ENCODE assay signal across 10 mouse cellular contexts in the genomic region with DNA sequence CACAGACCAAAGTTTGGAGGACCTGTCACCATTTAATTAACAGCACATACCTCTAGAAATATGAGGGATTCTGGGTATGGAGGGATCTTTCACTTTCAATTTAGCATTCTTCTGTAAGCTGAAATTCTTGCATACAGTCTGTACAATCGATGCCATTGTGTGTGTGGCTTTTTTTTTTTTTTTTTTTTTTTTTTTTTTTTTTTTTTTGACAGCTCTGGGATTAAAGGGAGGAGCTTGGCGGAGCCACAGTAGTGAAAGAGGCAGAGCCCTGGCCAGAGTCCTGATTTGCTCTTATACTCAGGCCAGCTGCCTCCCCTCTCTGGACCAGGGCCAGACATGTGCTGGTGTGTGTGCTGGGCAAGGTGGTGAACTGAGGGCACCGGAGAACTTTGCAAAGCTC. TPM values are rescaled to one million over a fixed set of nuclear protein-coding genes. Genes with fewer than 3 reads are reported as not detected.
DNase-seq lines count a peak whose midpoint lies in the region; ATAC-seq and TF ChIP-seq lines count a peak whose summit lies in the region.
"Had no signal": no experiment of that assay in that cellular context is flagged by ENCODE, and none has a peak within 500 bp of the region (broad histone marks: within the 10 kb centered on the region; RNA-seq: fewer than 3 reads in every experiment).

No protein-coding gene starts in this region.

- no peaks in the 10 kb centered on the region for H3K4me1 ChIP-seq in embryonic facial prominence, embryonic 15.5 days
- H3K4me1 ChIP-seq in liver, embryonic 16.5 days (ENCODE audit: control insufficient read depth, low read depth, low read length): peaks cover 9% of the 10 kb centered on the region
- no peaks in the 10 kb centered on the region for H3K4me1 ChIP-seq in neural tube, embryonic 15.5 days
- H3K4me1 ChIP-seq: embryonic facial prominence, embryonic 12.5 days had no signal

- no peak overlapping the region for H3K27ac ChIP-seq in embryonic facial prominence, embryonic 15.5 days (replicated peaks)
- 0 out of 2 replicates have a peak overlapping the region, but pooled peaks have one; percentile 30 for H3K27ac ChIP-seq in liver, embryonic 16.5 days (ENCODE audit: low read length)
- no peak overlapping the region for H3K27ac ChIP-seq in neural tube, embryonic 15.5 days (replicated peaks)
- H3K27ac ChIP-seq: embryonic facial prominence, embryonic 12.5 days; limb, embryonic 13.5 days had no signal

- no peaks in the 10 kb centered on the region for H3K79me2 ChIP-seq in C2C12 (ENCODE audit: control insufficient read depth, insufficient read depth)

- H3K9ac ChIP-seq in embryonic facial prominence, embryonic 15.5 days: no peak overlapping the region
- H3K9ac ChIP-seq in liver, embryonic 16.5 days (ENCODE audit: low read depth, low read length): no peak overlapping the region
- H3K9ac ChIP-seq in neural tube, embryonic 15.5 days (replicated peaks): no peak overlapping the region
- H3K9ac ChIP-seq: embryonic facial prominence, embryonic 12.5 days; limb, embryonic 13.5 days had no signal

- H3K79me3 ChIP-seq in C2C12 (ENCODE audit: low read depth): no peaks in the 10 kb centered on the region

- no peak for TF ChIP-seq CTCF in C2C12 (IDR thresholded peaks at IDR 0.05; ENCODE audit: control insufficient read depth, insufficient read depth, insufficient read length)

- peak; percentile 69; the same call in 1 of the 2 replicates for ATAC-seq in embryonic facial prominence, embryonic 15.5 days (ENCODE audit: insufficient number of reproducible peaks, low FRiP score, low TSS enrichment, low read depth)
- peak; percentile 65 for ATAC-seq in liver, embryonic 16.5 days (ENCODE audit: low read depth)
- ATAC-seq in neural tube, embryonic 15.5 days (ENCODE audit: low FRiP score): no peak
- ATAC-seq in megakaryocyte progenitor cell, adult 5-6 weeks (replicated peaks; ENCODE audit: poor library complexity): no peak

- H3ac ChIP-seq in C2C12 (ENCODE audit: control insufficient read depth, insufficient read length, low read depth): no peak overlapping the region

- WGBS in embryonic facial prominence, embryonic 15.5 days: 41% methylated on average over 3 of the region's 3 CpGs
- 47% methylated on average over 3 of the region's 3 CpGs for WGBS in liver, embryonic 16.5 days (ENCODE audit: insufficient replicate concordance)
- 51% methylated on average over 3 of the region's 3 CpGs for WGBS in neural tube, embryonic 15.5 days

- peak; percentile 60 to 67 for DNase-seq in heart, adult 18-20 months
- no peak for DNase-seq in heart, adult 9 months (ENCODE audit: low spot score in 2 of 2)
- no peak for DNase-seq in cerebellum, postnatal 36 days

- no peak overlapping the region for H3K4me2 ChIP-seq in embryonic facial prominence, embryonic 15.5 days (replicated peaks)
- H3K4me2 ChIP-seq in liver, embryonic 16.5 days (ENCODE audit: low read depth, low read length): no peak overlapping the region
- H3K4me2 ChIP-seq in neural tube, embryonic 15.5 days: no peak overlapping the region
- H3K4me2 ChIP-seq: embryonic facial prominence, embryonic 12.5 days; limb, embryonic 13.5 days had no signal

- H3K9me3 ChIP-seq in embryonic facial prominence, embryonic 15.5 days (replicated peaks): no peaks in the 10 kb centered on the region
- no peaks in the 10 kb centered on the region for H3K9me3 ChIP-seq in liver, embryonic 16.5 days (replicated peaks; ENCODE audit: control insufficient read depth, low read length)
- H3K9me3 ChIP-seq in neural tube, embryonic 15.5 days (replicated peaks): no peaks in the 10 kb centered on the region
- H3K9me3 ChIP-seq: embryonic facial prominence, embryonic 12.5 days; limb, embryonic 13.5 days had no signal

- H3K27me3 ChIP-seq in C2C12 (ENCODE audit: control insufficient read depth, insufficient read depth, insufficient read length): no peaks in the 10 kb centered on the region
- H3K27me3 ChIP-seq in embryonic facial prominence, embryonic 15.5 days: no peaks in the 10 kb centered on the region
- no peaks in the 10 kb centered on the region for H3K27me3 ChIP-seq in liver, embryonic 16.5 days (ENCODE audit: control insufficient read depth, insufficient read depth, low read depth, low read length)
- H3K27me3 ChIP-seq in neural tube, embryonic 15.5 days (replicated peaks): peaks cover 4% of the 10 kb centered on the region
- H3K27me3 ChIP-seq: embryonic facial prominence, embryonic 12.5 days; limb, embryonic 13.5 days had no signal

- H3K4me3 ChIP-seq in C2C12 (ENCODE audit: insufficient read depth, poor library complexity, severe bottlenecking): no peak overlapping the region
- no peak overlapping the region for H3K4me3 ChIP-seq in embryonic facial prominence, embryonic 15.5 days (replicated peaks)
- no peak overlapping the region for H3K4me3 ChIP-seq in liver, embryonic 16.5 days (ENCODE audit: low read depth, low read length)
- no peak overlapping the region for H3K4me3 ChIP-seq in neural tube, embryonic 15.5 days (replicated peaks)
- H3K4me3 ChIP-seq: embryonic facial prominence, embryonic 12.5 days; limb, embryonic 13.5 days had no signal

- no peaks in the 10 kb centered on the region for H3K36me3 ChIP-seq in C2C12 (ENCODE audit: control insufficient read depth, insufficient read depth)
- H3K36me3 ChIP-seq in embryonic facial prominence, embryonic 15.5 days: no peaks in the 10 kb centered on the region
- no peaks in the 10 kb centered on the region for H3K36me3 ChIP-seq in liver, embryonic 16.5 days (ENCODE audit: control insufficient read depth, insufficient read depth)
- H3K36me3 ChIP-seq in neural tube, embryonic 15.5 days: no peaks in the 10 kb centered on the region
- H3K36me3 ChIP-seq: embryonic facial prominence, embryonic 12.5 days; limb, embryonic 13.5 days had no signal

TF ChIP-seq in C2C12, 6 proteins besides CTCF, POLR2A, EP300 and RAD21:
- TF ChIP-seq MAX (IDR thresholded peaks at IDR 0.05) (peak; percentile 22), USF1 (IDR thresholded peaks at IDR 0.05; ENCODE audit: low read depth) (no peak)

RNA-seq across cellular contexts. Expression of a gene that starts 1.2 kb away (rescaled TPM):
- total RNA-seq in heart, adult 18-20 months (2021): not detected
- polyA plus RNA-seq in C2C12 (2012; fragmentation: generic; extraction: Trizol): 0.07 TPM
- 0.09 TPM in 1 of 2 replicates, not detected in the other for polyA plus RNA-seq in embryonic facial prominence, embryonic 15.5 days (2015; fragmentation: Nextera tagmentation; extraction: Ambion mirVana)
- 4.6 and 5.8 TPM in 2 replicates for polyA plus RNA-seq in liver, embryonic 16.5 days (2015; fragmentation: Nextera tagmentation; extraction: Ambion mirVana)
- polyA plus RNA-seq in neural tube, embryonic 15.5 days (2015; fragmentation: Nextera tagmentation; extraction: Ambion mirVana): 0.13 and 0.15 TPM in 2 replicates
- total RNA-seq in megakaryocyte progenitor cell, adult 5-6 weeks (2015): not detected in 2 replicates
- not detected in 2 replicates for total RNA-seq in megakaryocyte progenitor cell, adult 5-6 weeks (2017)

RNA-seq across cellular contexts. Expression of a gene that starts 31.2 kb away (rescaled TPM):
- total RNA-seq in heart, adult 18-20 months (2021): 10 to 100 TPM; 21.4 to 23.4 TPM
- 17.6 TPM for polyA plus RNA-seq in C2C12 (2012; fragmentation: generic; extraction: Trizol)
- polyA plus RNA-seq in embryonic facial prominence, embryonic 15.5 days (2015; fragmentation: Nextera tagmentation; extraction: Ambion mirVana): 45.3 and 51.7 TPM in 2 replicates
- 15.8 and 16.4 TPM in 2 replicates for polyA plus RNA-seq in liver, embryonic 16.5 days (2015; fragmentation: Nextera tagmentation; extraction: Ambion mirVana)
- polyA plus RNA-seq in neural tube, embryonic 15.5 days (2015; fragmentation: Nextera tagmentation; extraction: Ambion mirVana): 32.7 and 37.9 TPM in 2 replicates
- total RNA-seq in megakaryocyte progenitor cell, adult 5-6 weeks (2015): 31.8 and 41.2 TPM in 2 replicates
- total RNA-seq in megakaryocyte progenitor cell, adult 5-6 weeks (2017): 13.5 and 28.3 TPM in 2 replicates

RNA-seq across cellular contexts. Expression of a gene that starts 42.7 kb away (rescaled TPM):
- not detected for total RNA-seq in heart, adult 18-20 months (2021)
- 0.01 TPM for polyA plus RNA-seq in C2C12 (2012; fragmentation: generic; extraction: Trizol)
- polyA plus RNA-seq in embryonic facial prominence, embryonic 15.5 days (2015; fragmentation: Nextera tagmentation; extraction: Ambion mirVana): 0.16 and 0.48 TPM in 2 replicates
- polyA plus RNA-seq in liver, embryonic 16.5 days (2015; fragmentation: Nextera tagmentation; extraction: Ambion mirVana): 0.04 TPM in 1 of 2 replicates, not detected in the other
- 3.6 and 6.0 TPM in 2 replicates for polyA plus RNA-seq in neural tube, embryonic 15.5 days (2015; fragmentation: Nextera tagmentation; extraction: Ambion mirVana)
- total RNA-seq in megakaryocyte progenitor cell, adult 5-6 weeks (2015): not detected in 2 replicates
- not detected in 2 replicates for total RNA-seq in megakaryocyte progenitor cell, adult 5-6 weeks (2017)

RNA-seq across cellular contexts. Expression of a gene that starts 54.6 kb away (rescaled TPM):
- total RNA-seq in heart, adult 18-20 months (2021): 10 to 100 TPM; 61.5 to 68.1 TPM
- polyA plus RNA-seq in C2C12 (2012; fragmentation: generic; extraction: Trizol): 119 TPM
- polyA plus RNA-seq in embryonic facial prominence, embryonic 15.5 days (2015; fragmentation: Nextera tagmentation; extraction: Ambion mirVana): 190 and 195 TPM in 2 replicates
- 73.7 and 77.4 TPM in 2 replicates for polyA plus RNA-seq in liver, embryonic 16.5 days (2015; fragmentation: Nextera tagmentation; extraction: Ambion mirVana)
- 125 and 133 TPM in 2 replicates for polyA plus RNA-seq in neural tube, embryonic 15.5 days (2015; fragmentation: Nextera tagmentation; extraction: Ambion mirVana)
- 239 and 254 TPM in 2 replicates for total RNA-seq in megakaryocyte progenitor cell, adult 5-6 weeks (2015)
- total RNA-seq in megakaryocyte progenitor cell, adult 5-6 weeks (2017): 221 and 260 TPM in 2 replicates

Comparison
In these comparisons a context has a peak if more than half of its experiments do, and no peak if none do; other contexts are left out.
1. DNase-seq: peak in heart, adult 18-20 months (2 of 2); none in heart, adult 9 months (0 of 2) and cerebellum, postnatal 36 days (0 of 2).
2. ATAC-seq: peak in embryonic facial prominence, embryonic 15.5 days (single experiment) and liver, embryonic 16.5 days (single experiment); none in neural tube, embryonic 15.5 days (single experiment) and megakaryocyte progenitor cell, adult 5-6 weeks (single experiment).